Mouse (Mus musculus): ENCODE results near the gene Fgf16. TPM values are rescaled to one million over a fixed set of nuclear protein-coding genes. Genes with fewer than 3 reads are reported as not detected.

Fgf16 gene
- polyA plus RNA-seq (2017; shearing (Covaris generic)), result 3.1 TPM

DNA sequence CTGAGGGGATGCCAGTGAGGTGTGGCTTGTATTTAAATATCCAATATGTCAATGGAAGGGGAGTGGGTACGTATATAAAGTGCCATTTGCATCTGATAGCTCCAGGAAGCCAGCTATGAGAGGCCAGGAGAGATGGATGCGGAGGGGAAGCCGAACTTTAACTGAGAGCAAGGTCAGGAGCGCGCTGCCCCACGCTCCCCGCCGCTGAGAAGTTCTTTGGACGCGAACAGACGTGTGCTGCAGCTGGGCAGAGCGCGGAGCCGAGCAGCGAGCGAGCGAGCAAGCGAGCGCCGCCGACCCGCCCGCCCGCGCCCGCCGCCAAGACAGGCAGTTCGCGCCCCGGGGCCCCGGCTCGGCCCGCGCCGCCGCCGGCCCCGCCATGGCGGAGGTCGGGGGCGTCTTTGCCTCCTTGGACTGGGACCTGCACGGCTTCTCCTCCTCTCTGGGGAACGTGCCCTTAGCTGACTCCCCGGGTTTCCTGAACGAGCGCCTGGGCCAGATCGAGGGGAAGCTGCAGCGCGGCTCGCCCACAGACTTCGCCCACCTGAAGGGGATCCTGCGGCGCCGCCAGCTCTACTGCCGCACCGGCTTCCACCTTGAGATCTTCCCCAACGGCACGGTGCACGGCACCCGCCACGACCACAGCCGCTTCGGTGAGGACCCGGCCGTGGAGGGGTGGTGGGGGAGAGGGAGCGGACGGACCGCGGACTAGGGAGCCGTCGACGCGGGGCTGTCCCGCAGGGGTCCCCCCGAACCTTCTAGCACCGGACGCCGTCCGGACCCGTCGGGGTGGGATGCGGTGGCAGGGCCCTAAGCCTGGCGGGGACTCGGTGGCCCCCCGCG, at the start of gene Fgf16:
Gene Fgf16, plus strand, starts transcription at position 118 of the 843 bp plus-strand sequence.

Other genes with a start within 250 kb of the Fgf16 start
- gene Atrx, start 165.1 kb downstream of the Fgf16 start, polyA plus RNA-seq (2017; shearing (Covaris generic)), result 237 TPM
- 42.9 TPM for gene Magt1, start 247.6 kb downstream of the Fgf16 start, polyA plus RNA-seq (2017; shearing (Covaris generic))

Measured in CD4-positive, CD25-positive, alpha-beta regulatory T cell (primary cell).